Mouse (Mus musculus) stomach, embryonic 15.5 days (tissue): ENCODE data around the gene Qrich2. TPM values are rescaled to one million over a fixed set of nuclear protein-coding genes. Genes with fewer than 3 reads are reported as not detected.

Experiments used
- ATAC-seq: fragments of 200-750 bp; cut with Nextera tagmentation; 2 replicates; pipeline ENCODE4 v1.8.0; 2017; ENCODE audit warnings: low read depth, moderate number of reproducible peaks, moderate TSS enrichment; ENCODE audit not compliant: insufficient read depth, low FRiP score
- H3K27ac ChIP-seq: fragments of 300-500 bp; sonication (generic); 2 replicates; pipeline ENCODE4 v1.5.1; 2015; ENCODE audit warnings: mild to moderate bottlenecking, inconsistent platforms
- H3K27me3 ChIP-seq: fragments of 300-500 bp; sonication (generic); replicated peaks from 2 replicates; pipeline ENCODE4 v1.6.1; 2015; ENCODE audit warnings: inconsistent platforms
- H3K36me3 ChIP-seq: fragments of 300-500 bp; sonication (generic); 2 replicates; pipeline ENCODE4 v1.6.1; 2015; ENCODE audit warnings: inconsistent platforms
- H3K4me1 ChIP-seq: fragments of 300-500 bp; sonication (generic); 2 replicates; pipeline ENCODE4 v1.6.1; 2015; ENCODE audit warnings: inconsistent platforms
- H3K4me2 ChIP-seq: fragments of 300-500 bp; sonication (generic); 2 replicates; pipeline ENCODE4 v1.6.1; 2015; ENCODE audit warnings: mild to moderate bottlenecking, inconsistent platforms
- H3K4me3 ChIP-seq: fragments of 300-500 bp; sonication (generic); replicated peaks from 2 replicates; pipeline ENCODE4 v1.5.1; 2015; ENCODE audit warnings: inconsistent platforms
- H3K9ac ChIP-seq: fragments of 300-500 bp; sonication (generic); 2 replicates; pipeline ENCODE4 v1.6.1; 2015; ENCODE audit warnings: inconsistent platforms
- H3K9me3 ChIP-seq: fragments of 300-500 bp; sonication (generic); 2 replicates; pipeline ENCODE4 v1.6.1; 2016; ENCODE audit warnings: inconsistent platforms
- WGBS: fragments of 180-500 bp; shearing (Covaris S2); methylation state at CpG from one replicate; pipeline ENCODE4 v1.1.7; 2015; 5-methylcytosine and 5-hydroxymethylcytosine counted together
- polyA plus RNA-seq: library from polyadenylated mRNA; unstranded; fragments of >200 nt; fragmentation: Nextera tagmentation; extraction: Ambion mirVana; gene quantifications from 2 replicates; pipeline ENCODE4 v1.2.1, GENCODE M21; 2015

The Qrich2 gene
- polyA plus RNA-seq, 1 experiment from 2014 or later, result 0.50 TPM

DNA sequence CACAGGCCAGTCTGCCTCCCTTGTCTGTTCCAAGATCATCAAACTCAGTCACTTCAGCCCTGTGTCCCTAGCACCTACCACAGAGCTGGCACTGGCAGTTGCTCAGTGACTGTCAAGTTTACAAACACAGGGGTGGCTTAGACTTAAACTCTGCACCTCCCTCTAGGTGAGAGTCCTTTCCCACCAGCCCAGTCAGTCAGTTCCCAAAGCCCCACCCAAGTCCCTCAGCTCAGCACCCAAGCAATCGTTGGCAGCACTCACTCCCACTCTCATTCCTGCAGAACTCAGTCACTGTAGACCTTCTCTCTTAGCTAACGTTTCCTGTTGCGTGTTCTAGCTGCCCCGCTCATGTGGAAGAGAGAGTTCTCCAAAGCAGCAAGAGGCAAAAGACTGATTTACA lies 71.3 kb downstream of the Qrich2 start:
- WGBS, result 80% methylated on average over 4 of the region's 4 CpGs
- no peak overlapping the region for H3K9ac ChIP-seq
- no peak overlapping the region for H3K4me2 ChIP-seq
- H3K36me3 ChIP-seq, result peaks cover 3% of the 10 kb centered on the region; the same call in 1 of the 2 replicates
- no peak overlapping the region for H3K4me3 ChIP-seq
- H3K9me3 ChIP-seq, result no peaks in the 10 kb centered on the region
- H3K4me1 ChIP-seq, result 0 out of 2 replicates have a peak, but pooled peaks cover 3% of the 10 kb centered on the region
- no peak for ATAC-seq
- H3K27me3 ChIP-seq, result no peaks in the 10 kb centered on the region
- H3K27ac ChIP-seq, result no peak overlapping the region

Other genes with a start within 250 kb of the Qrich2 start
- 9.8 and 17.0 TPM in 2 replicates for gene Evpl, start 228.2 kb downstream of the Qrich2 start, polyA plus RNA-seq
- gene Srp68, start 192.0 kb downstream of the Qrich2 start, polyA plus RNA-seq, result 89.5 and 101 TPM in 2 replicates
- 0.15 and 0.35 TPM in 2 replicates for gene Galr2, start 185.3 kb downstream of the Qrich2 start, polyA plus RNA-seq
- gene Exoc7, start 159.0 kb downstream of the Qrich2 start, polyA plus RNA-seq, result 52.3 and 52.9 TPM in 2 replicates
- 0.97 and 1.1 TPM in 2 replicates for gene Foxj1, start 130.8 kb downstream of the Qrich2 start, polyA plus RNA-seq
- gene Rnf157, start 53.2 kb downstream of the Qrich2 start, polyA plus RNA-seq, result 13.5 and 14.5 TPM in 2 replicates
- gene Ubald2, start 32.1 kb downstream of the Qrich2 start, polyA plus RNA-seq, result 37.7 and 37.9 TPM in 2 replicates
- 196 and 218 TPM in 2 replicates for gene Prpsap1, start 28.0 kb upstream of the Qrich2 start, polyA plus RNA-seq
- gene Sphk1, start 64.7 kb upstream of the Qrich2 start, polyA plus RNA-seq, result 15.3 and 20.7 TPM in 2 replicates
- gene Ube2o, start 115.2 kb upstream of the Qrich2 start, polyA plus RNA-seq, result 12.5 and 14.0 TPM in 2 replicates
- gene Aanat, start 120.2 kb upstream of the Qrich2 start, polyA plus RNA-seq, result 0.09 TPM in 1 of 2 replicates, not detected in the other
- 7.4 and 7.5 TPM in 2 replicates for gene Rhbdf2, start 160.8 kb upstream of the Qrich2 start, polyA plus RNA-seq
- 1.2 and 1.3 TPM in 2 replicates for gene Prcd, start 187.3 kb upstream of the Qrich2 start, polyA plus RNA-seq
- 16.7 and 17.7 TPM in 2 replicates for gene Cygb, start 188.1 kb upstream of the Qrich2 start, polyA plus RNA-seq